Mouse (Mus musculus): ENCODE data around the gene Ccl9. TPM values are rescaled to one million over a fixed set of nuclear protein-coding genes. Genes with fewer than 3 reads are reported as not detected.

Gene Ccl9
- polyA plus RNA-seq, 1 experiment from 2014 or later = 8.7 TPM

GRCm38 (mm10) chr11:83603399-83603798 lies 25.0 kb upstream of the Ccl9 start:
- WGBS = 90% methylated on average over 3 of the region's 3 CpGs
- Histone ChIP-seq H3K9me3 (ENCODE audit: control insufficient read depth, low read length) (no peaks in the 10 kb centered on the region), H3K4me1 (replicated peaks; ENCODE audit: control insufficient read depth, insufficient read depth, low read length) (no peaks in the 10 kb centered on the region), H3K4me3 (ENCODE audit: low read depth, low read length) (no peak overlapping the region), H3K9ac (ENCODE audit: low read depth, low read length) (no peak overlapping the region), H3K27ac (ENCODE audit: low read depth, low read length) (no peak overlapping the region), H3K36me3 (ENCODE audit: control insufficient read depth, insufficient read depth, low read length) (no peaks in the 10 kb centered on the region), H3K4me2 (no peak overlapping the region), H3K27me3 (replicated peaks; ENCODE audit: control insufficient read depth, insufficient read depth, low read length) (no peaks in the 10 kb centered on the region)
- ATAC-seq (replicated peaks; ENCODE audit: low FRiP score) (no peak), DNase-seq (ENCODE audit: low spot score) (no peak)

- H3K36me3 ChIP-seq (ENCODE audit: control insufficient read depth, insufficient read depth, low read length) = no peaks in the 10 kb centered on the region
- no peaks in the 10 kb centered on the region for H3K4me1 ChIP-seq (replicated peaks; ENCODE audit: control insufficient read depth, insufficient read depth, low read length)
- DNase-seq (ENCODE audit: low spot score) = no peak
- H3K4me2 ChIP-seq = no peak overlapping the region
- WGBS = 72% methylated on average over 2 of the region's 2 CpGs
- no peak for ATAC-seq (replicated peaks; ENCODE audit: low FRiP score)
- no peak overlapping the region for H3K9ac ChIP-seq (ENCODE audit: low read depth, low read length)
- no peak overlapping the region for H3K4me3 ChIP-seq (ENCODE audit: low read depth, low read length)
- H3K27me3 ChIP-seq (replicated peaks; ENCODE audit: control insufficient read depth, insufficient read depth, low read length) = no peaks in the 10 kb centered on the region
- H3K9me3 ChIP-seq (ENCODE audit: control insufficient read depth, low read length) = no peaks in the 10 kb centered on the region
- no peak overlapping the region for H3K27ac ChIP-seq (ENCODE audit: low read depth, low read length)
Measured at GRCm38 (mm10) chr11:83600576-83600975, 22.1 kb upstream of the Ccl9 start.

GRCm38 (mm10) chr11:83598991-83599390 lies 20.6 kb upstream of the Ccl9 start:
- 80% methylated on average over 3 of the region's 3 CpGs for WGBS
- Histone ChIP-seq H3K27me3 (replicated peaks; ENCODE audit: control insufficient read depth, insufficient read depth, low read length) (no peaks in the 10 kb centered on the region), H3K4me2 (no peak overlapping the region)

GRCm38 (mm10) chr11:83598207-83598837 lies 19.9 kb upstream of the Ccl9 start:
- no peaks in the 10 kb centered on the region for H3K9me3 ChIP-seq (ENCODE audit: control insufficient read depth, low read length)
- no peak overlapping the region for H3K4me3 ChIP-seq (ENCODE audit: low read depth, low read length)
- ATAC-seq (replicated peaks; ENCODE audit: low FRiP score) (no peak), DNase-seq (ENCODE audit: low spot score) (no peak)
- no peaks in the 10 kb centered on the region for H3K36me3 ChIP-seq (ENCODE audit: control insufficient read depth, insufficient read depth, low read length)
- no peaks in the 10 kb centered on the region for H3K27me3 ChIP-seq (replicated peaks; ENCODE audit: control insufficient read depth, insufficient read depth, low read length)
- 67% methylated on average over 3 of the region's 3 CpGs for WGBS
- no peaks in the 10 kb centered on the region for H3K4me1 ChIP-seq (replicated peaks; ENCODE audit: control insufficient read depth, insufficient read depth, low read length)
- no peak overlapping the region for H3K27ac ChIP-seq (ENCODE audit: low read depth, low read length)
- H3K9ac ChIP-seq (ENCODE audit: low read depth, low read length) = no peak overlapping the region
- H3K4me2 ChIP-seq = no peak overlapping the region

More at GRCm38 (mm10) chr11:83598991-83599390, 20.6 kb upstream of the Ccl9 start:
- no peak for ATAC-seq (replicated peaks; ENCODE audit: low FRiP score)
- Histone ChIP-seq H3K4me3 (ENCODE audit: low read depth, low read length) (no peak overlapping the region), H3K36me3 (ENCODE audit: control insufficient read depth, insufficient read depth, low read length) (no peaks in the 10 kb centered on the region), H3K27ac (ENCODE audit: low read depth, low read length) (no peak overlapping the region), H3K4me1 (replicated peaks; ENCODE audit: control insufficient read depth, insufficient read depth, low read length) (no peaks in the 10 kb centered on the region), H3K9ac (ENCODE audit: low read depth, low read length) (no peak overlapping the region), H3K9me3 (ENCODE audit: control insufficient read depth, low read length) (no peaks in the 10 kb centered on the region)
- no peak for DNase-seq (ENCODE audit: low spot score)

- no peak overlapping the region for H3K4me3 ChIP-seq (ENCODE audit: low read depth, low read length)
- ATAC-seq (replicated peaks; ENCODE audit: low FRiP score) (no peak), DNase-seq (ENCODE audit: low spot score) (no peak)
- no peak overlapping the region for H3K27ac ChIP-seq (ENCODE audit: low read depth, low read length)
- H3K9me3 ChIP-seq (ENCODE audit: control insufficient read depth, low read length) = no peaks in the 10 kb centered on the region
- H3K36me3 ChIP-seq (ENCODE audit: control insufficient read depth, insufficient read depth, low read length) = no peaks in the 10 kb centered on the region
- no peak overlapping the region for H3K4me2 ChIP-seq
- no peaks in the 10 kb centered on the region for H3K4me1 ChIP-seq (replicated peaks; ENCODE audit: control insufficient read depth, insufficient read depth, low read length)
- no peaks in the 10 kb centered on the region for H3K27me3 ChIP-seq (replicated peaks; ENCODE audit: control insufficient read depth, insufficient read depth, low read length)
- H3K9ac ChIP-seq (ENCODE audit: low read depth, low read length) = no peak overlapping the region
- WGBS = 86% methylated on average over 7 of the region's 7 CpGs
Measured at GRCm38 (mm10) chr11:83597796-83598195, 19.4 kb upstream of the Ccl9 start.

- ATAC-seq (replicated peaks; ENCODE audit: low FRiP score) (no peak), DNase-seq (ENCODE audit: low spot score) (no peak)
- no peaks in the 10 kb centered on the region for H3K9me3 ChIP-seq (ENCODE audit: control insufficient read depth, low read length)
- H3K4me1 ChIP-seq (replicated peaks; ENCODE audit: control insufficient read depth, insufficient read depth, low read length) = no peaks in the 10 kb centered on the region
- H3K4me2 ChIP-seq = no peak overlapping the region
- H3K9ac ChIP-seq (ENCODE audit: low read depth, low read length) = no peak overlapping the region
- H3K27me3 ChIP-seq (replicated peaks; ENCODE audit: control insufficient read depth, insufficient read depth, low read length) = no peaks in the 10 kb centered on the region
- no peak overlapping the region for H3K4me3 ChIP-seq (ENCODE audit: low read depth, low read length)
- H3K36me3 ChIP-seq (ENCODE audit: control insufficient read depth, insufficient read depth, low read length) = no peaks in the 10 kb centered on the region
- WGBS = 72% methylated on average over 7 of the region's 7 CpGs
- H3K27ac ChIP-seq (ENCODE audit: low read depth, low read length) = no peak overlapping the region
Measured at GRCm38 (mm10) chr11:83595669-83596455, 17.4 kb upstream of the Ccl9 start.

GRCm38 (mm10) chr11:83593453-83593852 lies 15.0 kb upstream of the Ccl9 start:
- Histone ChIP-seq H3K4me1 (replicated peaks; ENCODE audit: control insufficient read depth, insufficient read depth, low read length) (no peaks in the 10 kb centered on the region), H3K4me2 (no peak overlapping the region), H3K9me3 (ENCODE audit: control insufficient read depth, low read length) (no peaks in the 10 kb centered on the region), H3K9ac (ENCODE audit: low read depth, low read length) (no peak overlapping the region), H3K36me3 (ENCODE audit: control insufficient read depth, insufficient read depth, low read length) (no peaks in the 10 kb centered on the region), H3K4me3 (ENCODE audit: low read depth, low read length) (no peak overlapping the region), H3K27me3 (replicated peaks; ENCODE audit: control insufficient read depth, insufficient read depth, low read length) (no peaks in the 10 kb centered on the region), H3K27ac (ENCODE audit: low read depth, low read length) (no peak overlapping the region)
- 88% methylated on average over 5 of the region's 5 CpGs for WGBS
- DNase-seq (ENCODE audit: low spot score) (no peak), ATAC-seq (replicated peaks; ENCODE audit: low FRiP score) (no peak)

GRCm38 (mm10) chr11:83592853-83593252 lies 14.4 kb upstream of the Ccl9 start, which contains the start of gene Ccl6:
Ccl6 (minus strand) TSS chr11:83593087.
- Histone ChIP-seq H3K4me1 (replicated peaks; ENCODE audit: control insufficient read depth, insufficient read depth, low read length) (no peaks in the 10 kb centered on the region), H3K9ac (ENCODE audit: low read depth, low read length) (no peak within 1 kb of the TSS), H3K9me3 (ENCODE audit: control insufficient read depth, low read length) (no peaks in the 10 kb centered on the region), H3K4me2 (no peak within 1 kb of the TSS), H3K4me3 (ENCODE audit: low read depth, low read length) (no peak within 1 kb of the TSS), H3K36me3 (ENCODE audit: control insufficient read depth, insufficient read depth, low read length) (no peaks in the 10 kb centered on the region), H3K27me3 (replicated peaks; ENCODE audit: control insufficient read depth, insufficient read depth, low read length) (no peaks in the 10 kb centered on the region), H3K27ac (ENCODE audit: low read depth, low read length) (no peak within 1 kb of the TSS)
- ATAC-seq (replicated peaks; ENCODE audit: low FRiP score) (no peak), DNase-seq (ENCODE audit: low spot score) (no peak)
- 40% methylated on average over 2 of the region's 2 CpGs for WGBS

- no peaks in the 10 kb centered on the region for H3K9me3 ChIP-seq (ENCODE audit: control insufficient read depth, low read length)
- no peak overlapping the region for H3K4me2 ChIP-seq
- 51% methylated on average over 2 of the region's 2 CpGs for WGBS
- no peaks in the 10 kb centered on the region for H3K27me3 ChIP-seq (replicated peaks; ENCODE audit: control insufficient read depth, insufficient read depth, low read length)
- H3K4me1 ChIP-seq (replicated peaks; ENCODE audit: control insufficient read depth, insufficient read depth, low read length) = no peaks in the 10 kb centered on the region
- no peak overlapping the region for H3K4me3 ChIP-seq (ENCODE audit: low read depth, low read length)
- H3K9ac ChIP-seq (ENCODE audit: low read depth, low read length) = no peak overlapping the region
- H3K36me3 ChIP-seq (ENCODE audit: control insufficient read depth, insufficient read depth, low read length) = no peaks in the 10 kb centered on the region
- ATAC-seq (replicated peaks; ENCODE audit: low FRiP score) (no peak), DNase-seq (ENCODE audit: low spot score) (no peak)
- H3K27ac ChIP-seq (ENCODE audit: low read depth, low read length) = no peak overlapping the region
Measured at GRCm38 (mm10) chr11:83584232-83584631, 5.8 kb upstream of the Ccl9 start.
